Mouse (Mus musculus): ENCODE measurements around the gene Pkd2.
A peak's percentile ranks its signal among the peaks of the same experiment; 100 is the strongest.

Gene Pkd2

GRCm38 (mm10) chr5:104465731-104466130 lies 6.5 kb downstream of the Pkd2 start:
- peak; percentile 71 for DNase-seq (ENCODE audit: low spot score)

- no peak for DNase-seq (ENCODE audit: low spot score)
Measured at GRCm38 (mm10) chr5:104466816-104467215, 7.6 kb downstream of the Pkd2 start.

GRCm38 (mm10) chr5:104468586-104468985 lies 9.3 kb downstream of the Pkd2 start:
- no peak for DNase-seq (ENCODE audit: low spot score)

- no peak for DNase-seq (ENCODE audit: low spot score)
Measured at GRCm38 (mm10) chr5:104470981-104471391, 11.7 kb downstream of the Pkd2 start.

- no peak for DNase-seq (ENCODE audit: low spot score)
Measured at GRCm38 (mm10) chr5:104472371-104472770, 13.1 kb downstream of the Pkd2 start.

- no peak for DNase-seq (ENCODE audit: low spot score)
Measured at GRCm38 (mm10) chr5:104480367-104480766, 21.1 kb downstream of the Pkd2 start.

- DNase-seq (ENCODE audit: low spot score) = no peak
Measured at GRCm38 (mm10) chr5:104482856-104483255, 23.6 kb downstream of the Pkd2 start.

GRCm38 (mm10) chr5:104491561-104491960 lies 32.3 kb downstream of the Pkd2 start:
- DNase-seq (ENCODE audit: low spot score) = no peak

- no peak for DNase-seq (ENCODE audit: low spot score)
Measured at GRCm38 (mm10) chr5:104504883-104505282, 45.6 kb downstream of the Pkd2 start.

GRCm38 (mm10) chr5:104507829-104508194 lies 48.6 kb downstream of the Pkd2 start:
- no peak for DNase-seq (ENCODE audit: low spot score)

- DNase-seq (ENCODE audit: low spot score) = peak; percentile 85
Measured at GRCm38 (mm10) chr5:104508195-104508891, 49.1 kb downstream of the Pkd2 start, which contains the start of gene BC005561. TSS of gene BC005561 (plus strand) at chr5:104508352.

GRCm38 (mm10) chr5:104511211-104511610 lies 52.0 kb downstream of the Pkd2 start:
- no peak for DNase-seq (ENCODE audit: low spot score)

- no peak for DNase-seq (ENCODE audit: low spot score)
Measured at GRCm38 (mm10) chr5:104538612-104539011, 79.4 kb downstream of the Pkd2 start.

GRCm38 (mm10) chr5:104539331-104539730 lies 80.1 kb downstream of the Pkd2 start:
- no peak for DNase-seq (ENCODE audit: low spot score)

All from urinary bladder, postnatal 14 days (tissue).